Mouse (Mus musculus): ENCODE measurements around the gene Zfp971. TPM values are rescaled to one million over a fixed set of nuclear protein-coding genes. Genes with fewer than 3 reads are reported as not detected.
"Not testable (repeated sequence)": the region's sequence is repeated elsewhere in the genome, so short reads cannot be mapped to it uniquely, and the experiment has no call there.

Gene Zfp971
- total RNA-seq (2014; rRNA removed; ENCODE audit: low replicate concordance) (9.7 and 24.4 TPM in 2 replicates), polyA plus RNA-seq (2015; fragmentation: Nextera tagmentation; extraction: Ambion mirVana) (13.6 and 15.2 TPM in 2 replicates)

DNA sequence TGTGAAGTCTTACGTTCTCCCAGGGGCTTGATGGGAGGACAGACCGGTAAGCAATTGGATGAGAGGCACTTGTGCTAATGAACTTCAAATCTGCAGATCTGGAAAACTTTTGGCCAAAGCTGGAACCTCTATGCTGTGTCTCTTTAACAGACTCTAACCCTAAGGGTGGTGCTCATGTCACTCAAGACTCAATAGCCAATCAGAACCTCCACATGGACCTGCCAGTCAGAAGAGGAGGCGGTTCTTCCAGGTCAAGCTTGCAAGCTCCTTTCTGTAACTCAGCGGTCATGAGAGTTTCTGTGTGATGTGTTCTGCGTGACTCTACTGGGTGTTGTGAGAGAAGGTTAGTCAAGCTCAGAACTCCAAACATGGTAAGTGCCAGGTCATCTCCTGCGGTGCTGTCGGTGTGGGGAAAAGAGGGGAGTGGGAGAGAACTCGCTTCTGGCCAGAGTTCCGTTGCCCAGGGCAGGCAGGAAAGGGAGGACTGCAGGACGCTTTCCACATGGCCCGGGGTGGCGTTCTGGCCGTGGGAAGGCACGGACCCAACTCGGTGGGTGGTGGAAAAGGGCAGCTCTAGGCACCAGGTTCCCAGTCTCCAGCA is at the start of gene Zfp971:
Zfp971 (plus strand) TSS at position 274 of the 601 bp plus-strand sequence.
- not testable (repeated sequence) for H3K9me3 ChIP-seq (replicated peaks; ENCODE audit: control insufficient read depth, low read length); H3K36me3 ChIP-seq (replicated peaks; ENCODE audit: control insufficient read depth, insufficient read depth, low read length); ATAC-seq (ENCODE audit: insufficient read depth, low read depth); H3K27me3 ChIP-seq (ENCODE audit: control insufficient read depth, insufficient read depth, low read length); H3K4me1 ChIP-seq (ENCODE audit: control insufficient read depth, insufficient read depth)
- Histone ChIP-seq H3K4me2 (ENCODE audit: low read depth, low read length) (peak within 1 kb of the TSS; percentile 59), H3K4me3 (ENCODE audit: low read depth, low read length) (peak within 1 kb of the TSS; percentile 64), H3K9ac (replicated peaks; ENCODE audit: low read depth, low read length) (peak within 1 kb of the TSS; percentile 43; the same call in 1 of the 2 replicates), H3K27ac (ENCODE audit: low read depth) (0 out of 2 replicates have a peak within 1 kb of the TSS, but pooled peaks have one; percentile 26)
- WGBS = under 1% methylated on average over 10 of the region's 15 CpGs
- peak; percentile 11 for DNase-seq (ENCODE audit: low spot score)

DNA sequence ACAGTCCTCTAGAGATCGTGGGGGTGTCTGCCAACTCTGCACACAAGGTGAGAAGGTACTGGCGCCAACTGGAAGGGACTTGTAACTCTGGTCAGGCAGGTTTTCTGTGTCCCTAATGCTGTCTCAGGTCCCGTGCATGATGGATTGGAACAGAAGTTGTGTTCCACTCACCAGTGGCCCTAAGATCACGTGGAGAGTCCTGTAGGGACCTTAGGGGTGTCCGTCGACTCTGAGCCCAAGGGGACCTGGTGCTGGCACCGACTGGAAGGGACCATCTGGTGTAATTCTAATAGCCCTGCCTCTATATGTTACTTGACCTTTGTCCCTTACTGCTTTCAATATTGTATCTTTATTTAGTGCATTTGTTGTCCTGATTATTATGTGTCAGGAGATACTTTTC is 48.3 kb upstream of the Zfp971 start:
- H3K4me2 ChIP-seq (ENCODE audit: low read depth, low read length); H3K27ac ChIP-seq (ENCODE audit: low read depth); ATAC-seq (ENCODE audit: insufficient read depth, low read depth); H3K9me3 ChIP-seq (replicated peaks; ENCODE audit: control insufficient read depth, low read length); DNase-seq (ENCODE audit: low spot score); H3K27me3 ChIP-seq (ENCODE audit: control insufficient read depth, insufficient read depth, low read length); H3K4me3 ChIP-seq (ENCODE audit: low read depth, low read length); H3K4me1 ChIP-seq (ENCODE audit: control insufficient read depth, insufficient read depth); H3K36me3 ChIP-seq (replicated peaks; ENCODE audit: control insufficient read depth, insufficient read depth, low read length); H3K9ac ChIP-seq (replicated peaks; ENCODE audit: low read depth, low read length): not testable (repeated sequence)
- 69% methylated on average over 6 of the region's 7 CpGs for WGBS

DNA sequence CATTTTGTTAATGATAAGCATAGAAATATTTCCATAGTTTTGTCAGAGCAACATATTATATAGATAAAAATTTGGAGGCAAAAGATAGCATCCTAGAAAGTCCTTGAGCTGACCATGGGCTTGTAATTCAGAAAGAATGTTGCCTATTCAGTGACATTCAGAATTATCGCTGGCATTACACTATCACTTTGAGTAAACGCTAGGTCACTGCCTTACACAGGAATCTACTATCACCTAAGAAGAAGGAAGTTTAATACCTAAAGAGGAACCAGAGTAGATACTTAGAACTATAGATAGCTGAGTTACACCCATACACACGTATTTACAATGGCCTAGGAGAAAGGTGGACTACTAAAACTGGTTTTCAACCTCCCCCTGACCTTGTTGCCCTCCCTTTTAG is 3.6 kb upstream of the Zfp971 start:
- not testable (repeated sequence) for H3K36me3 ChIP-seq (replicated peaks; ENCODE audit: control insufficient read depth, insufficient read depth, low read length); H3K27ac ChIP-seq (ENCODE audit: low read depth); H3K9me3 ChIP-seq (replicated peaks; ENCODE audit: control insufficient read depth, low read length); H3K9ac ChIP-seq (replicated peaks; ENCODE audit: low read depth, low read length); H3K4me2 ChIP-seq (ENCODE audit: low read depth, low read length); H3K4me3 ChIP-seq (ENCODE audit: low read depth, low read length); H3K27me3 ChIP-seq (ENCODE audit: control insufficient read depth, insufficient read depth, low read length); ATAC-seq (ENCODE audit: insufficient read depth, low read depth); DNase-seq (ENCODE audit: low spot score); H3K4me1 ChIP-seq (ENCODE audit: control insufficient read depth, insufficient read depth)
- 65% methylated on average over 3 of the region's 3 CpGs for WGBS

DNA sequence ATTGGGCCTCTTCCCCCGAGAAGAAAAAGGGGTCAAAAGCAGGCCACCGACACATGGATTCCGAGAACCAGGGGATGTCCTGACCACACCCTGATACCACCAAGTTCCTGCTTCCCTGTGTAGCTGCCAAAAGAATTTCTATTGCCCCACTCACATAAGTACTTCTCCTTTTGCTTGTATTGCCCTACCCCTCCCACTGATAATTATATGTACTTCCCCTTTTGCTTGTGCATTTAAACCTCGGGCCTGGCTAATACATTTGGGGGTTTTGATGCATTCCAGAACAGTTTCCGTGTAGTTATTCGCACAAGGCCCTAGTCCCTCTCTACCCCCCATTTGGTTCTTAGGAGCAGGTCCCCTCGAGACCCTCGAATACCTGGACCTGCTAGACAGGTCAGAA is 2.3 kb upstream of the Zfp971 start:
- not testable (repeated sequence) for ATAC-seq (ENCODE audit: insufficient read depth, low read depth); H3K36me3 ChIP-seq (replicated peaks; ENCODE audit: control insufficient read depth, insufficient read depth, low read length); H3K4me1 ChIP-seq (ENCODE audit: control insufficient read depth, insufficient read depth); H3K27me3 ChIP-seq (ENCODE audit: control insufficient read depth, insufficient read depth, low read length); H3K27ac ChIP-seq (ENCODE audit: low read depth); H3K4me2 ChIP-seq (ENCODE audit: low read depth, low read length); H3K9ac ChIP-seq (replicated peaks; ENCODE audit: low read depth, low read length); H3K4me3 ChIP-seq (ENCODE audit: low read depth, low read length); H3K9me3 ChIP-seq (replicated peaks; ENCODE audit: control insufficient read depth, low read length)
- peak; percentile 5 for DNase-seq (ENCODE audit: low spot score)
- WGBS = 56% methylated on average over 8 of the region's 8 CpGs

DNA sequence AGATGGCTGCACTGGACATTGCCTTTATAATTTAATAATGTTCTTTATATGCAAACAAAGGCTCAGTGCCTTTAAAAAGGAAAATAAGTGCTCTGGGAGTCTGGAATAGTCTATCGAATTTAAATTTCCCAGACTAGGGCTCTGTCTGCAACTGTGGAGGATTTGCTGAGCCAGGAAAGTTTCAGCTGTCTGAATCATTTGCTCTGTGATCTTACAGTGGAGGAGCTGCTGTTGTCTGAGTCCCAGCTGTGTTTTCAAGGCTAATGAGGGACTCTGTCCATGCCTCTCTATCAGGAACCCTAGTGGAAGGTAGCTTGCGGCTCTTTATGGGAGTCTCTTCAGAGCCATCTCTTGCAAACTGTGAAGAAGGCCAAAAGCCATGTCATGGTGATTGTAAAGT is 777 bp downstream of the Zfp971 start:
- not testable (repeated sequence) for H3K9me3 ChIP-seq (replicated peaks; ENCODE audit: control insufficient read depth, low read length); ATAC-seq (ENCODE audit: insufficient read depth, low read depth); H3K36me3 ChIP-seq (replicated peaks; ENCODE audit: control insufficient read depth, insufficient read depth, low read length); H3K4me1 ChIP-seq (ENCODE audit: control insufficient read depth, insufficient read depth); H3K9ac ChIP-seq (replicated peaks; ENCODE audit: low read depth, low read length); H3K27me3 ChIP-seq (ENCODE audit: control insufficient read depth, insufficient read depth, low read length)
- Histone ChIP-seq H3K27ac (ENCODE audit: low read depth) (0 out of 2 replicates have a peak overlapping the region, but pooled peaks have one; percentile 26), H3K4me3 (ENCODE audit: low read depth, low read length) (peak overlapping the region; percentile 64), H3K4me2 (ENCODE audit: low read depth, low read length) (peak overlapping the region; percentile 59)
- 3% methylated on average over 2 of the region's 2 CpGs for WGBS
- peak; percentile 3 for DNase-seq (ENCODE audit: low spot score)

DNA sequence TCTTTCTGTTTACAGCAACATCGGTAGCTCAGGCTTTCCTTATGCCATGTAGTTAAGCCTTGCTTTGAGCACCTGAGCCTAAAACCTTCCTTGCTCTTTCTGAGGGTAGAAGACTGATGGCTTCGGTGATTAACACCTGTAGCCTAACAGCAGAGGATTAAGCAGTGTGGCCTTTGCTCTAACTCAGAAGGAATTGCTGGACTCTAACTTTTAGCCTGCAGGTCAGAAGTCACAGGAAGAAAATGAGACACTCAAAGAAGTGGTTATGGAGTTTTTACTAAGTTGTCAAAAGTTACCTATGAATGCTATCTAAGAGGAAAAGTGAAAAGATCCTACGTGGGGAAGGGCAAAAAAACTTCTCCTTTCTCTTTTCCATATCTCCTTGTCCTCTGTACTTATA is 4.5 kb downstream of the Zfp971 start:
- H3K9me3 ChIP-seq (replicated peaks; ENCODE audit: control insufficient read depth, low read length); H3K36me3 ChIP-seq (replicated peaks; ENCODE audit: control insufficient read depth, insufficient read depth, low read length); H3K4me2 ChIP-seq (ENCODE audit: low read depth, low read length); H3K9ac ChIP-seq (replicated peaks; ENCODE audit: low read depth, low read length); DNase-seq (ENCODE audit: low spot score); ATAC-seq (ENCODE audit: insufficient read depth, low read depth); H3K27me3 ChIP-seq (ENCODE audit: control insufficient read depth, insufficient read depth, low read length); H3K4me1 ChIP-seq (ENCODE audit: control insufficient read depth, insufficient read depth); H3K27ac ChIP-seq (ENCODE audit: low read depth); H3K4me3 ChIP-seq (ENCODE audit: low read depth, low read length): not testable (repeated sequence)
- WGBS = 93% methylated on average over 2 of the region's 3 CpGs

All from heart, postnatal 0 days (tissue).